Mouse (Mus musculus) limb, embryonic 14.5 days (tissue): ENCODE data around the gene Timm8b. TPM values are rescaled to one million over a fixed set of nuclear protein-coding genes. Genes with fewer than 3 reads are reported as not detected.

Experiments used
- ATAC-seq: fragments of 200-750 bp; cut with Nextera tagmentation; 2 replicates; pipeline ENCODE4 v1.8.0; 2017; ENCODE audit warnings: low read depth, moderate number of reproducible peaks, moderate TSS enrichment; ENCODE audit not compliant: low FRiP score
- DNase-seq: peaks from one replicate; pipeline ENCODE4 v3.0.0-alpha.2; 2015; ENCODE audit warnings: low spot score
- H3K27ac ChIP-seq: fragments of 300-500 bp; sonication (generic); replicated peaks from 2 replicates; pipeline ENCODE4 v1.5.1; 2014; ENCODE audit warnings: low read depth, mild to moderate bottlenecking, low read length, moderate library complexity, mixed read lengths
- H3K27me3 ChIP-seq: fragments of 300-500 bp; sonication (generic); 2 replicates; pipeline ENCODE4 v1.6.1; 2014; ENCODE audit warnings: low read length, mixed read lengths; ENCODE audit not compliant: control insufficient read depth, insufficient read depth
- H3K36me3 ChIP-seq: fragments of 300-500 bp; sonication (generic); 2 replicates; pipeline ENCODE4 v1.6.1; 2014; ENCODE audit warnings: mild to moderate bottlenecking, low read length, moderate library complexity, mixed read lengths; ENCODE audit not compliant: control insufficient read depth, insufficient read depth
- H3K4me1 ChIP-seq: fragments of 300-500 bp; sonication (generic); 2 replicates; pipeline ENCODE4 v1.6.1; 2014; ENCODE audit warnings: antibody characterized with exemption, low read length, mixed read lengths; ENCODE audit not compliant: control insufficient read depth, insufficient read depth
- H3K4me2 ChIP-seq: fragments of 300-500 bp; sonication (generic); replicated peaks from 2 replicates; pipeline ENCODE4 v1.6.1; 2014; ENCODE audit warnings: low read depth, mild to moderate bottlenecking, low read length, moderate library complexity; ENCODE audit not compliant: severe bottlenecking
- H3K4me3 ChIP-seq: fragments of 300-500 bp; sonication (generic); replicated peaks from 2 replicates; pipeline ENCODE4 v1.5.1; 2014; ENCODE audit warnings: low read length
- H3K9ac ChIP-seq: fragments of 300-500 bp; sonication (generic); 2 replicates; pipeline ENCODE4 v1.6.1; 2014; ENCODE audit warnings: mild to moderate bottlenecking, low read depth, low read length, moderate library complexity; ENCODE audit not compliant: severe bottlenecking
- H3K9me3 ChIP-seq: fragments of 300-500 bp; sonication (generic); 2 replicates; pipeline ENCODE4 v1.6.1; 2016; ENCODE audit warnings: low read length; ENCODE audit not compliant: control insufficient read depth
- POLR2A ChIP-seq: fragments of 200-500 bp; IDR thresholded peaks from 2 replicates; pipeline ENCODE4 v1.8.0; 2012; ENCODE audit warnings: inconsistent platforms, mild to moderate bottlenecking, moderate library complexity, borderline replicate concordance; ENCODE audit not compliant: insufficient read depth, insufficient read length; ENCODE audit errors: extremely low read depth
- WGBS: fragments of 180-500 bp; shearing (Covaris S2); extraction: QIAGEN DNeasy Blood & Tissue Kit; methylation state at CpG from one replicate; pipeline ENCODE4 v1.1.7; 2014; 5-methylcytosine and 5-hydroxymethylcytosine counted together
- polyA plus RNA-seq, 2 experiments: library from polyadenylated mRNA; depleted of rRNA in 1 of 2; stranded (reverse) in 1 of 2; unstranded in 1 of 2; fragments of >200 nt; fragmentation: Nextera tagmentation in 1 of 2; extraction: Ambion mirVana in 1 of 2; gene quantifications; 2 replicates each; pipeline versions ENCODE4 v1.2.1 to v1.2.3; 2012 to 2014

Gene Timm8b
- polyA plus RNA-seq, 2 experiments = 238 to 239 TPM

DNA sequence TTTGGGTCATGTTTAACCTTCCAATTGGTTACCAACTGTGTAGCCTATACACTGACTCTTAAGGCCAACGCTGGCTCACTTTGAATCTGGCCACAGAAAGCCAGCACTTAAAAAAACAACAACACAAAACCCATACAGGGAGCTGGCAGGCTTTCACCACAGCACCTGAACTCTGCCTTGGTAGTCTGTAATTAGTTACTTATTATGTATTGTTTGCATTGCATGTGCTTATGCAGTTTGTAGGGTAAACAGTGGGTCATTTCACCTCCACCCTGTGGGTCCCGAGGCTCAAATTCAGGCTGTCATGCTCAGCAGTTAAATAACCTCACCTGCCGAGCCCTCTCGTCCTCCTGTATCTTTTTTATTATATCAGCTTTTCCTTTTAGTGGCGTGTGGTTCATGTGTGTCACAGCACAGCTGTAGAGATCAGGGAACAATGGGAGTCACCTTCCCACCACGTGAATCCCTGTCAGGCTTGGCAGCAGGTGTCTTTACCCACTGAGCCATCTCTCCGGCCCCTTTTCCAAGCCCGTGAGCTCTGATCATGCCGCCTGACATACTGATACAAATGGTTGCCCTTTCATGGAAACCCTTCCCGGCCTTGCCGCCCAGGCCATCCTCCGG, 8.8 kb upstream of the Timm8b start:
- H3K36me3 ChIP-seq = peaks cover 50% of the 10 kb centered on the region
- no peak overlapping the region for H3K27ac ChIP-seq
- H3K4me2 ChIP-seq = no peak overlapping the region
- H3K27me3 ChIP-seq = no peaks in the 10 kb centered on the region
- no peaks in the 10 kb centered on the region for H3K9me3 ChIP-seq
- 78% methylated on average over 12 of the region's 12 CpGs for WGBS
- TF ChIP-seq POLR2A = no peak
- no peak overlapping the region for H3K9ac ChIP-seq
- DNase-seq (no peak), ATAC-seq (no peak)
- no peaks in the 10 kb centered on the region for H3K4me1 ChIP-seq
- H3K4me3 ChIP-seq = no peak overlapping the region

- Histone ChIP-seq H3K27ac (no peak overlapping the region), H3K9ac (no peak overlapping the region), H3K4me3 (no peak overlapping the region), H3K27me3 (no peaks in the 10 kb centered on the region), H3K9me3 (no peaks in the 10 kb centered on the region), H3K36me3 (peaks cover 58% of the 10 kb centered on the region), H3K4me2 (no peak overlapping the region), H3K4me1 (peaks cover 1% of the 10 kb centered on the region)
- WGBS = 96% methylated on average over 8 of the region's 8 CpGs
- ATAC-seq = no peak
- no peak for DNase-seq
- no peak for TF ChIP-seq POLR2A
Observed at GRCm38 (mm10) chr9:50596973-50597372, 6.7 kb upstream of the Timm8b start.

DNA sequence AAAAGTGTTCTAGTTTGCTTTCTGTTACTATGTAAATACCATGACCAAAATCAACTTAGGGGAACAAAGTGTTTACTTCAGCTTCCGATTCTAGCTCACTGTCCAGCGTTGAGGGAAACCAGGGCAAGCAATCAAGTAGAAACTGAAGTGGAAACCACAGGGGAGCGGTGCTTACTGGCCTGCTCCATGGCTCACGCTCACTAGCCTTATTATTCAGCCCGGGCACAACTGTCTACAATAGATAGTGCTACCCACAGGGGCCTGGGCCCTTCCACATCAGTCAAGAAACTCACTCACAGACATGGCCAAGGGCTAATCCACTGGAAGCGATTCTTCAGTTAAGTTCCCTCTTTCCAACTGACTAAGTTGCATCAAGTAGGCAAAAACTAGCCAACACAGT, 2.2 kb upstream of the Timm8b start:
- H3K9ac ChIP-seq = no peak overlapping the region
- WGBS = 89% methylated on average over 6 of the region's 6 CpGs
- H3K9me3 ChIP-seq = no peaks in the 10 kb centered on the region
- peaks cover 18% of the 10 kb centered on the region for H3K4me1 ChIP-seq
- TF ChIP-seq POLR2A = no peak
- ATAC-seq (no peak), DNase-seq (no peak)
- no peak overlapping the region for H3K4me2 ChIP-seq
- no peaks in the 10 kb centered on the region for H3K27me3 ChIP-seq
- H3K36me3 ChIP-seq = peaks cover 49% of the 10 kb centered on the region
- H3K4me3 ChIP-seq = no peak overlapping the region
- no peak overlapping the region for H3K27ac ChIP-seq

DNA sequence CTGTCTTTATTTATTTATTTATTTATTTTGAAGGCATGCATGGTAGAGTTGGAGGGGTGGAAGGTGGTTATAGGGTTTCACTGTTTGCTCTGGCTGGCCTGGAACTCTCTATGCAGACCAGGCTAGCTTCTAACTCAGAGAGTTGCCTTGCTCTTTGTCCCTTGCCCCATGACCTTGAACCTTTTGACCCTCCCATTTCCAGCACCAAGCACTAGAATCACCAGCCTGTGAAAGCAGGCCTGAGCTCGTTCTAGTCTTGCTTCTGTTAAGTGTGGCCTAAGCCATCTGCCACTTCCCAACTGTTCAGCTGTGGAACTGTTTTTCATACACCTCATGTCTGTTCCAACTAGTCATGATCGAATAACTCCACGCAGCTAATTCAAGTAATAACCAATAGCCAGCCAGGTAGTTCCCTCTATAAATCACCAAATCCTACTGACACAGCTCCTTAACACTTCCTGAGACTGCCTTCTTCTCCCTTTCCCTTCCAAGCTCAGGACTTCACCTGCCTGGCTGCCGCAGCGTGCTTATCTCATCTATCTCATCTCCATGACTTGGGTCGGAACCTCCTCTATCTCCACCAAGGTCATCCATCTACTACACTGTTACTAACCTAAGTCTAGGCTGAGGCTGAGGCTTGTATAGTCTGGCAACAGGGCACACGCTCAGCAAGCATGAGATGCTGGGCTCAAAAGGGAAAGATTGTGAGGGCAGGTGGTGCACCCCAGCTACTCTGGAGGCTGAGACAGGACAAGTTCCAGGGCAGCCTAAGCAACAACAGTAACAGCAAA, 1.5 kb upstream of the Timm8b start:
- 90% methylated on average over 7 of the region's 7 CpGs for WGBS
- DNase-seq (no peak), ATAC-seq (no peak)
- no peak for TF ChIP-seq POLR2A
- Histone ChIP-seq H3K9ac (peak overlapping the region; percentile 82; the same call in 1 of the 2 replicates), H3K9me3 (no peaks in the 10 kb centered on the region), H3K4me3 (peak overlapping the region; percentile 83), H3K27me3 (no peaks in the 10 kb centered on the region), H3K27ac (no peak overlapping the region), H3K4me1 (peaks cover 18% of the 10 kb centered on the region), H3K4me2 (peak overlapping the region; percentile 70), H3K36me3 (peaks cover 44% of the 10 kb centered on the region)

DNA sequence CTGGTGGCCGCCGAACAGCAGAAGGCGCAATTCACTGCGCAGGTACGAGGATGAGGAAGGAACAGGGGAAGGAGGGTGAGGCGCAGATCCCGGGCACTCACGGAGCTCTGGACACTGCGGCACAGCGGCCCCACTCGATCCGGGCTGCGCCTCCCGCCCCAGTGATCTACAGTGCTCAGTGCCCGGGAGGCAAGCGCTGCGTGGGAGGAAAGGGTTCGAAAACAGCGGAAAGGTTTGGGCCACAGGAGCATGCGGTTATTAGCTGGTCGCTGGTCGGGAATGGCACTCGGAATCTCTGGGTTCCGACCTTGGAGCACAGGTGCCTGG, 251 bp downstream of the Timm8b start:
- peaks cover 42% of the 10 kb centered on the region for H3K36me3 ChIP-seq
- no peaks in the 10 kb centered on the region for H3K27me3 ChIP-seq
- H3K4me1 ChIP-seq = peaks cover 18% of the 10 kb centered on the region
- DNase-seq = no peak
- peak overlapping the region; percentile 70 for H3K4me2 ChIP-seq
- peak overlapping the region; percentile 83 for H3K4me3 ChIP-seq
- 0% methylated on average over 24 of the region's 24 CpGs for WGBS
- H3K9me3 ChIP-seq = no peaks in the 10 kb centered on the region
- TF ChIP-seq POLR2A = no peak
- peak overlapping the region; percentile 77 for H3K9ac ChIP-seq
- peak; percentile 85 for ATAC-seq
- H3K27ac ChIP-seq = peak overlapping the region; percentile 70
